Comparison of ENCODE assay signal across 25 mouse cellular contexts in genomic region chr14:48812741-48813495, GRCm38 (mm10).
DNase-seq lines count a peak whose midpoint lies in the region; ATAC-seq lines count a peak whose summit lies in the region.
"Had no signal": no experiment of that assay in that cellular context is flagged by ENCODE, and none has a peak within 500 bp of the region (broad histone marks: within the 10 kb centered on the region; RNA-seq: fewer than 3 reads in every experiment).

No protein-coding gene starts in this region.

- no peak overlapping the region for H3K4me3 ChIP-seq in forebrain, embryonic 11.5 days (ENCODE audit: low read depth, low read length)
- H3K4me3 ChIP-seq in forebrain, embryonic 15.5 days, result no peak overlapping the region
- H3K4me3 ChIP-seq in midbrain, embryonic 11.5 days (ENCODE audit: low read depth, low read length), result no peak overlapping the region
- H3K4me3 ChIP-seq in midbrain, embryonic 15.5 days, result no peak overlapping the region
- H3K4me3 ChIP-seq: heart, adult 2 months; heart, embryonic 13.5 days; hindbrain, embryonic 12.5 days; midbrain, embryonic 13.5 days had no signal

- no peak overlapping the region for H3K27ac ChIP-seq in forebrain, embryonic 11.5 days (ENCODE audit: low read depth, low read length)
- H3K27ac ChIP-seq in forebrain, embryonic 15.5 days (replicated peaks), result no peak overlapping the region
- peak overlapping the region; percentile 56 for H3K27ac ChIP-seq in midbrain, embryonic 11.5 days (ENCODE audit: low read depth, low read length)
- no peak overlapping the region for H3K27ac ChIP-seq in midbrain, embryonic 15.5 days
- H3K27ac ChIP-seq: heart, adult 2 months; heart, embryonic 13.5 days; hindbrain, embryonic 12.5 days; kidney, postnatal 0 days; macrophage; midbrain, embryonic 13.5 days had no signal

- no peak overlapping the region for H3K4me2 ChIP-seq in forebrain, embryonic 11.5 days (ENCODE audit: low read depth, low read length, severe bottlenecking)
- no peak overlapping the region for H3K4me2 ChIP-seq in forebrain, embryonic 15.5 days (replicated peaks)
- H3K4me2 ChIP-seq in midbrain, embryonic 11.5 days, result no peak overlapping the region; the same call in 1 of the 2 replicates
- no peak overlapping the region for H3K4me2 ChIP-seq in midbrain, embryonic 15.5 days
- H3K4me2 ChIP-seq: heart, embryonic 13.5 days; hindbrain, embryonic 12.5 days; midbrain, embryonic 13.5 days had no signal

- no peaks in the 10 kb centered on the region for H3K36me3 ChIP-seq in forebrain, embryonic 11.5 days (ENCODE audit: control insufficient read depth, insufficient read depth, low read length)
- no peaks in the 10 kb centered on the region for H3K36me3 ChIP-seq in forebrain, embryonic 15.5 days
- H3K36me3 ChIP-seq in midbrain, embryonic 11.5 days (ENCODE audit: control insufficient read depth, insufficient read depth, low read length), result no peaks in the 10 kb centered on the region
- H3K36me3 ChIP-seq in midbrain, embryonic 15.5 days (replicated peaks), result no peaks in the 10 kb centered on the region
- H3K36me3 ChIP-seq: G1E; heart, embryonic 13.5 days; hindbrain, embryonic 12.5 days; midbrain, embryonic 13.5 days had no signal

- no peak for DNase-seq in forebrain, embryonic 11.5 days (ENCODE audit: low spot score)
- DNase-seq in midbrain, embryonic 11.5 days (ENCODE audit: low spot score, missing footprints), result peak; percentile 88
- peak; percentile 7 to 70 for DNase-seq in layer of hippocampus, adult 18-20 months (ENCODE audit: low spot score in 2 of 2)
- DNase-seq in layer of hippocampus, postnatal 36 days, result peak; percentile 18 to 33
- DNase-seq in urinary bladder, postnatal 14 days (ENCODE audit: low spot score), result no peak
- DNase-seq: adrenal gland, adult 8-10 months; B cell, adult 2 months; cerebellum, adult 9-11 months; gastrocnemius, postnatal 36 days; heart, adult 2 months; kidney, adult 11 months; liver, postnatal 0 days; thymus, adult 2 months; thymus, postnatal 4 days had no signal

- ATAC-seq in forebrain, embryonic 11.5 days (replicated peaks; ENCODE audit: low FRiP score), result peak; percentile 51; the same call in 1 of the 2 replicates
- ATAC-seq in forebrain, embryonic 15.5 days (replicated peaks), result no peak
- ATAC-seq in midbrain, embryonic 11.5 days (ENCODE audit: low FRiP score), result peak; percentile 85
- no peak for ATAC-seq in midbrain, embryonic 15.5 days (replicated peaks)
- ATAC-seq: liver, postnatal 0 days; lung, postnatal 0 days; midbrain, embryonic 13.5 days; Patski had no signal

- no peaks in the 10 kb centered on the region for H3K9me3 ChIP-seq in forebrain, embryonic 11.5 days (ENCODE audit: control insufficient read depth, low read length)
- H3K9me3 ChIP-seq in forebrain, embryonic 15.5 days, result no peaks in the 10 kb centered on the region
- no peaks in the 10 kb centered on the region for H3K9me3 ChIP-seq in midbrain, embryonic 11.5 days (ENCODE audit: control insufficient read depth, low read length)
- H3K9me3 ChIP-seq in midbrain, embryonic 15.5 days, result no peaks in the 10 kb centered on the region
- H3K9me3 ChIP-seq: G1E; heart, embryonic 13.5 days; hindbrain, embryonic 12.5 days; midbrain, embryonic 13.5 days had no signal

- WGBS in forebrain, embryonic 11.5 days, result 40% methylated on average over 11 of the region's 11 CpGs
- 25% methylated on average over 11 of the region's 11 CpGs for WGBS in forebrain, embryonic 15.5 days
- 19% methylated on average over 11 of the region's 11 CpGs for WGBS in midbrain, embryonic 11.5 days
- 26% methylated on average over 11 of the region's 11 CpGs for WGBS in midbrain, embryonic 15.5 days

- H3K27me3 ChIP-seq in forebrain, embryonic 11.5 days (ENCODE audit: control insufficient read depth, insufficient read depth, low read length), result peaks cover 6% of the 10 kb centered on the region; the same call in 1 of the 2 replicates
- peaks cover 19% of the 10 kb centered on the region; the same call in 1 of the 2 replicates for H3K27me3 ChIP-seq in forebrain, embryonic 15.5 days
- no peaks in the 10 kb centered on the region for H3K27me3 ChIP-seq in midbrain, embryonic 11.5 days (ENCODE audit: control insufficient read depth, insufficient read depth, low read length)
- H3K27me3 ChIP-seq in midbrain, embryonic 15.5 days (replicated peaks), result no peaks in the 10 kb centered on the region
- H3K27me3 ChIP-seq: CH12.LX; heart, embryonic 13.5 days; hindbrain, embryonic 12.5 days; midbrain, embryonic 13.5 days had no signal

- 0 out of 2 replicates have a peak, but pooled peaks cover 2% of the 10 kb centered on the region for H3K4me1 ChIP-seq in forebrain, embryonic 11.5 days (replicated peaks; ENCODE audit: control insufficient read depth, insufficient read depth, low read length)
- peaks cover 12% of the 10 kb centered on the region for H3K4me1 ChIP-seq in forebrain, embryonic 15.5 days
- peaks cover 49% of the 10 kb centered on the region for H3K4me1 ChIP-seq in midbrain, embryonic 11.5 days (ENCODE audit: control insufficient read depth, insufficient read depth, low read length)
- H3K4me1 ChIP-seq in midbrain, embryonic 15.5 days, result peaks cover 9% of the 10 kb centered on the region; the same call in 1 of the 2 replicates
- H3K4me1 ChIP-seq: heart, embryonic 13.5 days; hindbrain, embryonic 12.5 days had no signal

- H3K9ac ChIP-seq in forebrain, embryonic 11.5 days (ENCODE audit: low read length), result no peak overlapping the region
- H3K9ac ChIP-seq in forebrain, embryonic 15.5 days (replicated peaks), result no peak overlapping the region
- no peak overlapping the region for H3K9ac ChIP-seq in midbrain, embryonic 11.5 days (ENCODE audit: low read length)
- H3K9ac ChIP-seq in midbrain, embryonic 15.5 days, result no peak overlapping the region
- H3K9ac ChIP-seq: heart, embryonic 13.5 days; hindbrain, embryonic 12.5 days; liver, postnatal 0 days; midbrain, embryonic 13.5 days had no signal

Comparison
In these comparisons a context has a peak if more than half of its experiments do, and no peak if none do; other contexts are left out.
1. ATAC-seq: peak in forebrain, embryonic 11.5 days (single experiment) and midbrain, embryonic 11.5 days (single experiment); none in forebrain, embryonic 15.5 days (single experiment) and midbrain, embryonic 15.5 days (single experiment).
2. DNase-seq: peak in midbrain, embryonic 11.5 days (single experiment), layer of hippocampus, adult 18-20 months (2 of 2) and layer of hippocampus, postnatal 36 days (2 of 2); none in forebrain, embryonic 11.5 days (single experiment) and urinary bladder, postnatal 14 days (single experiment).